Mouse (Mus musculus): ENCODE results near the gene Elk3. TPM values are rescaled to one million over a fixed set of nuclear protein-coding genes. Genes with fewer than 3 reads are reported as not detected.

The Elk3 gene
- polyA plus RNA-seq, 1 experiment from 2014 or later: 33.9 TPM

GRCm38 (mm10) chr10:93346208-93346936 lies 35.4 kb upstream of the Elk3 start:
- no peak overlapping the region for H3K9ac ChIP-seq
- H3K27ac ChIP-seq: no peak overlapping the region
- H3K27me3 ChIP-seq: no peaks in the 10 kb centered on the region
- 85% methylated on average over 9 of the region's 9 CpGs for WGBS
- no peak overlapping the region for H3K4me3 ChIP-seq
- H3K36me3 ChIP-seq: no peaks in the 10 kb centered on the region
- H3K4me1 ChIP-seq: peaks cover 15% of the 10 kb centered on the region
- no peaks in the 10 kb centered on the region for H3K9me3 ChIP-seq
- no peak for ATAC-seq (ENCODE audit: insufficient number of reproducible peaks, insufficient read depth, low FRiP score, low TSS enrichment, low read depth)
- no peak overlapping the region for H3K4me2 ChIP-seq

GRCm38 (mm10) chr10:93345497-93345896 lies 34.6 kb upstream of the Elk3 start:
- Histone ChIP-seq H3K9ac (no peak overlapping the region), H3K9me3 (no peaks in the 10 kb centered on the region; the same call in 1 of the 2 replicates), H3K4me3 (no peak overlapping the region), H3K4me2 (no peak overlapping the region), H3K36me3 (no peaks in the 10 kb centered on the region), H3K4me1 (peaks cover 15% of the 10 kb centered on the region), H3K27ac (no peak overlapping the region), H3K27me3 (no peaks in the 10 kb centered on the region)
- WGBS: 88% methylated on average over 2 of the region's 2 CpGs
- no peak for ATAC-seq (ENCODE audit: insufficient number of reproducible peaks, insufficient read depth, low FRiP score, low TSS enrichment, low read depth)

- Histone ChIP-seq H3K4me1 (peaks cover 15% of the 10 kb centered on the region), H3K27me3 (no peaks in the 10 kb centered on the region), H3K4me3 (no peak overlapping the region), H3K9ac (no peak overlapping the region), H3K9me3 (no peaks in the 10 kb centered on the region; the same call in 1 of the 2 replicates), H3K36me3 (no peaks in the 10 kb centered on the region), H3K27ac (no peak overlapping the region), H3K4me2 (no peak overlapping the region)
- 89% methylated on average over 6 of the region's 6 CpGs for whole genome bisulfite sequencing
- ATAC-seq (ENCODE audit: insufficient number of reproducible peaks, insufficient read depth, low FRiP score, low TSS enrichment, low read depth): no peak
Measured at GRCm38 (mm10) chr10:93343469-93343868, 32.5 kb upstream of the Elk3 start.

GRCm38 (mm10) chr10:93342986-93343385 lies 32.1 kb upstream of the Elk3 start:
- ATAC-seq (ENCODE audit: insufficient number of reproducible peaks, insufficient read depth, low FRiP score, low TSS enrichment, low read depth): no peak
- WGBS: 92% methylated on average over 3 of the region's 3 CpGs
- Histone ChIP-seq H3K9ac (no peak overlapping the region), H3K9me3 (no peaks in the 10 kb centered on the region; the same call in 1 of the 2 replicates), H3K27me3 (no peaks in the 10 kb centered on the region), H3K4me3 (no peak overlapping the region), H3K27ac (no peak overlapping the region), H3K4me1 (peaks cover 11% of the 10 kb centered on the region), H3K4me2 (no peak overlapping the region), H3K36me3 (no peaks in the 10 kb centered on the region)

- no peaks in the 10 kb centered on the region; the same call in 1 of the 2 replicates for H3K9me3 ChIP-seq
- 0 out of 2 replicates have a peak, but pooled peaks cover 6% of the 10 kb centered on the region for H3K4me1 ChIP-seq
- H3K27ac ChIP-seq: no peak overlapping the region
- H3K4me3 ChIP-seq: no peak overlapping the region
- no peak for ATAC-seq (ENCODE audit: insufficient number of reproducible peaks, insufficient read depth, low FRiP score, low TSS enrichment, low read depth)
- H3K4me2 ChIP-seq: no peak overlapping the region
- H3K27me3 ChIP-seq: no peaks in the 10 kb centered on the region
- H3K9ac ChIP-seq: no peak overlapping the region
- WGBS: 76% methylated on average over 5 of the region's 5 CpGs
- H3K36me3 ChIP-seq: no peaks in the 10 kb centered on the region
Measured at GRCm38 (mm10) chr10:93338526-93338925, 27.6 kb upstream of the Elk3 start.

- Histone ChIP-seq H3K9ac (no peak overlapping the region), H3K27me3 (no peaks in the 10 kb centered on the region), H3K4me2 (no peak overlapping the region), H3K27ac (no peak overlapping the region; the same call in 1 of the 2 replicates), H3K9me3 (no peaks in the 10 kb centered on the region; the same call in 1 of the 2 replicates), H3K36me3 (no peaks in the 10 kb centered on the region), H3K4me3 (no peak overlapping the region), H3K4me1 (0 out of 2 replicates have a peak, but pooled peaks cover 6% of the 10 kb centered on the region)
- WGBS: 59% methylated on average over 6 of the region's 6 CpGs
- ATAC-seq (ENCODE audit: insufficient number of reproducible peaks, insufficient read depth, low FRiP score, low TSS enrichment, low read depth): no peak
Measured at GRCm38 (mm10) chr10:93336462-93336931, 25.6 kb upstream of the Elk3 start.

- no peak overlapping the region for H3K4me2 ChIP-seq
- no peak overlapping the region; the same call in 1 of the 2 replicates for H3K27ac ChIP-seq
- H3K27me3 ChIP-seq: no peaks in the 10 kb centered on the region
- H3K4me3 ChIP-seq: no peak overlapping the region
- ATAC-seq (ENCODE audit: insufficient number of reproducible peaks, insufficient read depth, low FRiP score, low TSS enrichment, low read depth): no peak
- H3K9me3 ChIP-seq: no peaks in the 10 kb centered on the region; the same call in 1 of the 2 replicates
- WGBS: 81% methylated on average over 16 of the region's 16 CpGs
- 0 out of 2 replicates have a peak, but pooled peaks cover 6% of the 10 kb centered on the region for H3K4me1 ChIP-seq
- H3K36me3 ChIP-seq: no peaks in the 10 kb centered on the region
- H3K9ac ChIP-seq: no peak overlapping the region
Measured at GRCm38 (mm10) chr10:93335828-93336461, 25.0 kb upstream of the Elk3 start.

GRCm38 (mm10) chr10:93335001-93335400 lies 24.1 kb upstream of the Elk3 start:
- H3K4me1 ChIP-seq: 0 out of 2 replicates have a peak, but pooled peaks cover 6% of the 10 kb centered on the region
- no peak for ATAC-seq (ENCODE audit: insufficient number of reproducible peaks, insufficient read depth, low FRiP score, low TSS enrichment, low read depth)
- WGBS: 45% methylated on average over 2 of the region's 2 CpGs

GRCm38 (mm10) chr10:93333239-93333638 lies 22.3 kb upstream of the Elk3 start:
- H3K9me3 ChIP-seq: no peaks in the 10 kb centered on the region
- H3K9ac ChIP-seq: no peak overlapping the region
- no peak overlapping the region for H3K4me3 ChIP-seq
- no peak overlapping the region for H3K4me2 ChIP-seq
- H3K36me3 ChIP-seq: no peaks in the 10 kb centered on the region
- 73% methylated on average over 5 of the region's 5 CpGs for WGBS
- no peak overlapping the region for H3K27ac ChIP-seq
- ATAC-seq (ENCODE audit: insufficient number of reproducible peaks, insufficient read depth, low FRiP score, low TSS enrichment, low read depth): no peak
- H3K4me1 ChIP-seq: 0 out of 2 replicates have a peak, but pooled peaks cover 6% of the 10 kb centered on the region
- no peaks in the 10 kb centered on the region for H3K27me3 ChIP-seq

More at GRCm38 (mm10) chr10:93335001-93335400, 24.1 kb upstream of the Elk3 start:
- H3K4me2 ChIP-seq: no peak overlapping the region
- H3K4me3 ChIP-seq: no peak overlapping the region
- H3K27me3 ChIP-seq: no peaks in the 10 kb centered on the region
- H3K36me3 ChIP-seq: no peaks in the 10 kb centered on the region
- no peak overlapping the region for H3K9ac ChIP-seq
- no peak overlapping the region for H3K27ac ChIP-seq
- no peaks in the 10 kb centered on the region for H3K9me3 ChIP-seq

- 34% methylated on average over 3 of the region's 3 CpGs for WGBS
- Histone ChIP-seq H3K36me3 (no peaks in the 10 kb centered on the region), H3K9me3 (no peaks in the 10 kb centered on the region), H3K27me3 (no peaks in the 10 kb centered on the region), H3K4me3 (no peak overlapping the region), H3K4me1 (0 out of 2 replicates have a peak, but pooled peaks cover 6% of the 10 kb centered on the region), H3K27ac (no peak overlapping the region), H3K4me2 (no peak overlapping the region), H3K9ac (no peak overlapping the region)
- ATAC-seq (ENCODE audit: insufficient number of reproducible peaks, insufficient read depth, low FRiP score, low TSS enrichment, low read depth): no peak
Measured at GRCm38 (mm10) chr10:93332261-93332809, 21.4 kb upstream of the Elk3 start.

GRCm38 (mm10) chr10:93331543-93331942 lies 20.6 kb upstream of the Elk3 start:
- no peaks in the 10 kb centered on the region for H3K27me3 ChIP-seq
- no peak overlapping the region for H3K9ac ChIP-seq
- WGBS: 84% methylated on average over 4 of the region's 4 CpGs
- no peaks in the 10 kb centered on the region for H3K36me3 ChIP-seq
- H3K4me2 ChIP-seq: no peak overlapping the region
- ATAC-seq (ENCODE audit: insufficient number of reproducible peaks, insufficient read depth, low FRiP score, low TSS enrichment, low read depth): no peak
- no peak overlapping the region for H3K4me3 ChIP-seq
- H3K4me1 ChIP-seq: peaks cover 14% of the 10 kb centered on the region; the same call in 1 of the 2 replicates
- H3K9me3 ChIP-seq: no peaks in the 10 kb centered on the region
- no peak overlapping the region for H3K27ac ChIP-seq

Measured in embryonic facial prominence, embryonic 13.5 days (tissue).